Mouse (Mus musculus) lung, embryonic 16.5 days (tissue): ENCODE measurements around the gene Srrd. TPM values are rescaled to one million over a fixed set of nuclear protein-coding genes. Genes with fewer than 3 reads are reported as not detected.

Experiments used
- ATAC-seq: fragments of 200-750 bp; cut with Nextera tagmentation; 2 replicates; pipeline ENCODE4 v1.8.0; 2017; ENCODE audit warnings: low read depth, mild to moderate bottlenecking, moderate library complexity
- H3K27ac ChIP-seq: fragments of 300-500 bp; sonication (generic); 2 replicates; pipeline ENCODE4 v1.5.1; 2014; ENCODE audit warnings: mild to moderate bottlenecking, control low read depth, low read length
- H3K27me3 ChIP-seq: fragments of 300-500 bp; sonication (generic); 2 replicates; pipeline ENCODE4 v1.6.1; 2014; ENCODE audit warnings: low read depth, low read length, mixed read lengths; ENCODE audit not compliant: control insufficient read depth, insufficient read depth
- H3K36me3 ChIP-seq: fragments of 300-500 bp; sonication (generic); 2 replicates; pipeline ENCODE4 v1.6.1; 2014; ENCODE audit warnings: low read length; ENCODE audit not compliant: control insufficient read depth, insufficient read depth
- H3K4me1 ChIP-seq: fragments of 300-500 bp; sonication (generic); replicated peaks from 2 replicates; pipeline ENCODE4 v1.6.1; 2014; ENCODE audit warnings: low read length, mixed read lengths; ENCODE audit not compliant: control insufficient read depth, insufficient read depth
- H3K4me2 ChIP-seq: fragments of 300-500 bp; sonication (generic); 2 replicates; pipeline ENCODE4 v1.6.1; 2014; ENCODE audit warnings: low read depth, low read length, control low read depth
- H3K4me3 ChIP-seq: fragments of 300-500 bp; sonication (generic); 2 replicates; pipeline ENCODE4 v1.5.1; 2014; ENCODE audit warnings: mild to moderate bottlenecking, low read length, control low read depth
- H3K9ac ChIP-seq: fragments of 300-500 bp; sonication (generic); 2 replicates; pipeline ENCODE4 v1.6.1; 2014; ENCODE audit warnings: low read length, control low read depth
- H3K9me3 ChIP-seq: fragments of 300-500 bp; sonication (generic); 2 replicates; pipeline ENCODE4 v1.6.1; 2016; ENCODE audit warnings: low read length; ENCODE audit not compliant: control insufficient read depth
- WGBS: fragments of 180-500 bp; shearing (Covaris S2); extraction: QIAGEN DNeasy Blood & Tissue Kit; methylation state at CpG from one replicate; pipeline ENCODE4 v1.1.7; 2014; 5-methylcytosine and 5-hydroxymethylcytosine counted together
- polyA plus RNA-seq: library from polyadenylated mRNA; unstranded; fragments of >200 nt; fragmentation: Nextera tagmentation; extraction: Ambion mirVana; gene quantifications from 2 replicates; pipeline ENCODE4 v1.2.1, GENCODE M21; 2015

Srrd gene
- polyA plus RNA-seq, 1 experiment from 2014 or later, result 36.8 TPM

DNA sequence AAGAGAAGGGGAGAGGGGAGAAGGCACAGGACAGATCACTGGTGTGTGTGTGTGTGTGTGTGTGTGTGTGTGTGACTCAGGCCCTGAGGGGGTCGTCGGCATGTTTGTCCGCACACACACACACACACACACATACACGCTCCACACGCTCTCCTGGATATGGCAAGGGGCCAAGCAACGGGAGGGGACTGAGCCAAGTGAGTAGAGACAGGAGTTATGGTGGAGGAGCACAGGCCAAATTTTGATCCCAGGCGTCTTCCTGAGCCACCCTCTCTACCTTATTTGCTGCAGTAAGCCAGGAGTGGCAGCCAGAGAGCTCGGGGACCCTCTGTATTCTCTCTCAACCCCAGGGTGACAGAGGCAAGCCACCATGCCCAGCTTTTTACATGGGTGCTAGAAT is 53.6 kb downstream of the Srrd start:
- Histone ChIP-seq H3K9ac (peak overlapping the region; percentile 35), H3K4me2 (peak overlapping the region; percentile 38), H3K27ac (no peak overlapping the region), H3K36me3 (no peaks in the 10 kb centered on the region), H3K4me3 (peak overlapping the region; percentile 36), H3K9me3 (no peaks in the 10 kb centered on the region), H3K4me1 (peaks cover 23% of the 10 kb centered on the region), H3K27me3 (no peaks in the 10 kb centered on the region)
- no peak for ATAC-seq
- 23% methylated on average over 8 of the region's 8 CpGs for WGBS

DNA sequence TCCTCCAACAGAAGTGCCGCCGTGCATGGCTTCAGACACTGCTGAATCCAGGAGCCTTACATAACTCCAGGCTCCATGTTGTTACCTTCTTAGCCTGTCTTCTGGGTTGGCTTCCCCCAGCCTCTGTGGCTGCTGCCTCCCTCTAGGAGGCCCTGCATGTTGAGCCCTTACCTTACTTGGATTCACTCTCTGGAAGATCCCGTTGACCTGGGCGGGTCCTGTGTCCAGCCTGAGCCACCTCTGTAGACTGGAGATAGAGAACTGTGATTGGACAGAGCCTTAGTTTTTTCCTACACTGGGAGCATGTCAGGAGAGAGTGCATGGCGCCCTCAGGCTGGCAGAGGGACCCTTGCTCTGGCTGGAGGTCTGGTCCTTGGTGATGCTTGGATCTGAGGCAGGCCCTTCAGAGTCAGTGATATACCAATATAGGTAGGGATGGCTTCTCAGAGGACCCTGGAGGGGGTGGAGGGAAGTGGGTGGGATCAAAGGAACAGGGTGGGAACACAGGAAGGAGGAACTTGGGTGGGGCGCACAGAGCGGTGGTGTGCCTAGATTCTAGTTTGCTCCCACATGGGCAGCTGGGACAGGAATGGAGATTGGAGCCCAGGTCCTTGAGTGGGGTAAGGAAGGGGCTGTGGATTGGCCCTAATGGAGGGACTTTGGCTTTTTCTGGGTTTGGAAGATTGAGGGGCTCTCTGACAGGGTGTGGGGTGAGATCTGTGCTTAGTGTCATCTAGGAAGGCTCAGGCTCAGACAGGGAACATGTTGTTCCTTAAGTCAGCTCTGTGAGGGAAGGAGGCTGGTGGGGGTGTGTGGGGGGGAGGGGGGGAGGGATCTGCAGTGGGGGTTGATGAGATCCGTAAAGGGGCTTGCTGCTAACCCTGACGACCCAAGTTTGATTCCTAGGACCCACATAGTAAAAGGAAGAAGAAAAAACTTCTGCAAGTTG is 54.4 kb downstream of the Srrd start:
- H3K27me3 ChIP-seq, result no peaks in the 10 kb centered on the region
- H3K9me3 ChIP-seq, result no peaks in the 10 kb centered on the region
- H3K9ac ChIP-seq, result peak overlapping the region; percentile 42; the same call in 1 of the 2 replicates
- peaks cover 25% of the 10 kb centered on the region for H3K4me1 ChIP-seq
- WGBS, result 72% methylated on average over 9 of the region's 9 CpGs
- 0 out of 2 replicates have a peak, but pooled peaks have one; percentile 24 for ATAC-seq
- no peaks in the 10 kb centered on the region for H3K36me3 ChIP-seq
- peak overlapping the region; percentile 17 for H3K4me3 ChIP-seq
- H3K4me2 ChIP-seq, result peak overlapping the region; percentile 38
- 0 out of 2 replicates have a peak overlapping the region, but pooled peaks have one; percentile 64 for H3K27ac ChIP-seq

DNA sequence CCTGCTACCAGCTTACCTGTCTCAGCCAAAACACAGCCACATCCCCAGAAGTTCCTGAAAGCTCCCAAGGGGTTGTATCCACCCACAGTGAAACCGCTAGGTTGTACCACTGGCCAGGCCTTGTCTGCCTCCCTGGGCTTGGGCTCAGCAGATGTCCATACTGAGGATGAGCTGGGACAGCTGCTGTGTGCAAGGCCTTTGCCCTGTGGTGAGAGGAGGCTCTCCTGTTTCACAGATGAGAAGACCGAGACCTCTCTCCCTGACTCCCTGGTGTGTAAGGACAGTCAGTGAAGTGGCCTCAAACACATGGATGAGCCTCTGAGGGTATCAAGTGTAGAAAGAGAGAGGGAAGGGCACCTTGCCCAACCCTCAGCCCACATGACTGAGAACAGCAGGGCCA is 55.2 kb downstream of the Srrd start:
- H3K36me3 ChIP-seq, result no peaks in the 10 kb centered on the region
- H3K4me3 ChIP-seq, result no peak overlapping the region
- no peak overlapping the region for H3K9ac ChIP-seq
- no peak overlapping the region; the same call in 1 of the 2 replicates for H3K27ac ChIP-seq
- ATAC-seq, result no peak
- no peak overlapping the region for H3K4me2 ChIP-seq
- no peaks in the 10 kb centered on the region for H3K9me3 ChIP-seq
- 78% methylated on average over 2 of the region's 2 CpGs for WGBS
- no peaks in the 10 kb centered on the region for H3K27me3 ChIP-seq
- H3K4me1 ChIP-seq, result peaks cover 25% of the 10 kb centered on the region

Other genes starting within 250 kb of the Srrd start
- 0.84 and 1.0 TPM in 2 replicates for gene Cryba4, start 90.5 kb downstream of the Srrd start, polyA plus RNA-seq
- gene Crybb1, start 87.2 kb downstream of the Srrd start, polyA plus RNA-seq, result 3.1 and 3.5 TPM in 2 replicates
- gene Tpst2, start 66.3 kb downstream of the Srrd start, polyA plus RNA-seq, result 66.8 and 67.9 TPM in 2 replicates
- 31.1 TPM in 2 replicates for gene Tfip11, start 16.7 kb downstream of the Srrd start, polyA plus RNA-seq
- 28.9 and 34.8 TPM in 2 replicates for gene Hps4, start within 50 bp of the Srrd start, polyA plus RNA-seq
- 0.13 and 0.15 TPM in 2 replicates for gene Gm6583, start 13.0 kb upstream of the Srrd start, polyA plus RNA-seq
- gene Asphd2, start 51.8 kb upstream of the Srrd start, polyA plus RNA-seq, result 1.7 and 1.9 TPM in 2 replicates
- not detected in 2 replicates for gene Gm6588, start 106.4 kb upstream of the Srrd start, polyA plus RNA-seq
- gene Sez6l, start 234.1 kb upstream of the Srrd start, polyA plus RNA-seq, result 0.38 and 0.39 TPM in 2 replicates